Mouse (Mus musculus) liver, embryonic 16.5 days (tissue): ENCODE data around the gene Gm2115. TPM values are rescaled to one million over a fixed set of nuclear protein-coding genes. Genes with fewer than 3 reads are reported as not detected.

Experiments used
- ATAC-seq: fragments of 200-750 bp; cut with Nextera tagmentation; 2 replicates; pipeline ENCODE4 v1.8.0; 2017; ENCODE audit warnings: low read depth, mild to moderate bottlenecking, moderate number of reproducible peaks, moderate library complexity
- H3K27ac ChIP-seq: fragments of 300-500 bp; sonication (generic); 2 replicates; pipeline ENCODE4 v1.5.1; 2014; ENCODE audit warnings: mild to moderate bottlenecking, low read length
- H3K27me3 ChIP-seq: fragments of 300-500 bp; sonication (generic); 2 replicates; pipeline ENCODE4 v1.6.1; 2014; ENCODE audit warnings: low read depth, low read length, mixed read lengths; ENCODE audit not compliant: control insufficient read depth, insufficient read depth
- H3K36me3 ChIP-seq: fragments of 300-500 bp; sonication (generic); 2 replicates; pipeline ENCODE4 v1.6.1; 2014; ENCODE audit warnings: mild to moderate bottlenecking; ENCODE audit not compliant: control insufficient read depth, insufficient read depth
- H3K4me1 ChIP-seq: fragments of 300-500 bp; sonication (generic); 2 replicates; pipeline ENCODE4 v1.6.1; 2014; ENCODE audit warnings: low read depth, low read length, mixed read lengths; ENCODE audit not compliant: control insufficient read depth
- H3K4me2 ChIP-seq: fragments of 300-500 bp; sonication (generic); 2 replicates; pipeline ENCODE4 v1.6.1; 2014; ENCODE audit warnings: low read depth, low read length, mixed read lengths
- H3K4me3 ChIP-seq: fragments of 300-500 bp; sonication (generic); 2 replicates; pipeline ENCODE4 v1.5.1; 2014; ENCODE audit warnings: low read depth, mild to moderate bottlenecking, low read length
- H3K9ac ChIP-seq: fragments of 300-500 bp; sonication (generic); 2 replicates; pipeline ENCODE4 v1.6.1; 2014; ENCODE audit warnings: low read depth, low read length
- H3K9me3 ChIP-seq: fragments of 300-500 bp; sonication (generic); replicated peaks from 2 replicates; pipeline ENCODE4 v1.6.1; 2016; ENCODE audit warnings: low read length; ENCODE audit not compliant: control insufficient read depth
- WGBS: fragments of 180-500 bp; shearing (Covaris S2); extraction: QIAGEN DNeasy Blood & Tissue Kit; methylation state at CpG from one replicate; pipeline ENCODE4 v1.1.7; 2014; ENCODE audit not compliant: insufficient replicate concordance; 5-methylcytosine and 5-hydroxymethylcytosine counted together
- polyA plus RNA-seq: library from polyadenylated mRNA; unstranded; fragments of >200 nt; fragmentation: Nextera tagmentation; extraction: Ambion mirVana; gene quantifications from 2 replicates; pipeline ENCODE4 v1.2.1, GENCODE M21; 2015

Gene Gm2115
- polyA plus RNA-seq, 1 experiment from 2014 or later: 0.02 TPM

GRCm38 (mm10) chr7:84605704-84606292 is 77.0 kb downstream of the Gm2115 start:
- no peaks in the 10 kb centered on the region for H3K27me3 ChIP-seq
- peak overlapping the region; percentile 95 for H3K4me2 ChIP-seq
- H3K4me3 ChIP-seq: peak overlapping the region; percentile 70
- H3K4me1 ChIP-seq: peaks cover 16% of the 10 kb centered on the region
- no peaks in the 10 kb centered on the region for H3K36me3 ChIP-seq
- no peaks in the 10 kb centered on the region for H3K9me3 ChIP-seq
- peak overlapping the region; percentile 79 for H3K27ac ChIP-seq
- WGBS: under 1% methylated on average over 35 of the region's 36 CpGs
- peak overlapping the region; percentile 71 for H3K9ac ChIP-seq
- peak; percentile 92 for ATAC-seq

GRCm38 (mm10) chr7:84606293-84606749 is 77.6 kb downstream of the Gm2115 start, which contains the start of gene Fah:
Gene Fah (minus strand): TSS chr7:84606722.
- H3K4me3 ChIP-seq: peak within 1 kb of the TSS; percentile 70
- H3K36me3 ChIP-seq: no peaks in the 10 kb centered on the region
- H3K4me2 ChIP-seq: peak within 1 kb of the TSS; percentile 95
- WGBS: 7% methylated on average over 10 of the region's 10 CpGs
- ATAC-seq: peak; percentile 66
- no peaks in the 10 kb centered on the region for H3K9me3 ChIP-seq
- peak within 1 kb of the TSS; percentile 71 for H3K9ac ChIP-seq
- H3K27ac ChIP-seq: peak within 1 kb of the TSS; percentile 79
- H3K27me3 ChIP-seq: no peaks in the 10 kb centered on the region
- peaks cover 16% of the 10 kb centered on the region for H3K4me1 ChIP-seq

- no peak for ATAC-seq
- H3K27me3 ChIP-seq: no peaks in the 10 kb centered on the region
- H3K9ac ChIP-seq: no peak overlapping the region
- H3K4me3 ChIP-seq: no peak overlapping the region
- WGBS: 19% methylated on average over 1 of the region's 1 CpGs
- H3K4me1 ChIP-seq: peaks cover 4% of the 10 kb centered on the region
- no peaks in the 10 kb centered on the region; the same call in 1 of the 2 replicates for H3K36me3 ChIP-seq
- H3K9me3 ChIP-seq: no peaks in the 10 kb centered on the region
- no peak overlapping the region for H3K4me2 ChIP-seq
- no peak overlapping the region for H3K27ac ChIP-seq
These were observed 82.9 kb downstream of the Gm2115 start for GRCm38 (mm10) chr7:84611609-84612008.

GRCm38 (mm10) chr7:84612445-84612844 is 83.7 kb downstream of the Gm2115 start:
- Histone ChIP-seq H3K4me2 (no peak overlapping the region), H3K4me3 (no peak overlapping the region), H3K27ac (no peak overlapping the region), H3K36me3 (peaks cover 2% of the 10 kb centered on the region), H3K9me3 (no peaks in the 10 kb centered on the region), H3K9ac (no peak overlapping the region), H3K4me1 (peaks cover 3% of the 10 kb centered on the region; the same call in 1 of the 2 replicates), H3K27me3 (no peaks in the 10 kb centered on the region)
- WGBS: 29% methylated on average over 4 of the region's 4 CpGs
- no peak for ATAC-seq

DNA sequence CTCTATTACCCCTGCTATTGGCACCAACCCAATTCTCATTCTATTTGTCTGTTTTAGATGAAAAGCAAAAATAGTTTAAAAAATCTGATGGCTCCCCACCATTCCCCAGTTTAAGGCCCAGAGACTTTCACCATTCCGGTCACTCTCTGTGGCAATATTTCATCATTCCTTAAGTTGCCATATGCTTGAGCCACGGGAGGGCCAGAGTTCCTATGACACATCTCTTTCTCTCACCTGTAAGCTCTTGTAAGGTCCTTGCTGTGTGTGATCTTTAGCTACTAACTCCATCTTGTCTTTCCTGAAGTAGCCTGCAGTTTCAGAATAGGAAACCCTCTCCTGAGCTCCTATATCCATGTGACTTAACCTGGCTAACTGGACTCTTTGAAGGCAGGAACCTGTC is 90.2 kb downstream of the Gm2115 start:
- Histone ChIP-seq H3K4me2 (no peak overlapping the region), H3K27ac (no peak overlapping the region), H3K36me3 (peaks cover 13% of the 10 kb centered on the region), H3K27me3 (no peaks in the 10 kb centered on the region), H3K4me1 (no peaks in the 10 kb centered on the region), H3K9ac (no peak overlapping the region), H3K4me3 (no peak overlapping the region), H3K9me3 (no peaks in the 10 kb centered on the region)
- 81% methylated on average over 2 of the region's 2 CpGs for WGBS
- ATAC-seq: no peak

DNA sequence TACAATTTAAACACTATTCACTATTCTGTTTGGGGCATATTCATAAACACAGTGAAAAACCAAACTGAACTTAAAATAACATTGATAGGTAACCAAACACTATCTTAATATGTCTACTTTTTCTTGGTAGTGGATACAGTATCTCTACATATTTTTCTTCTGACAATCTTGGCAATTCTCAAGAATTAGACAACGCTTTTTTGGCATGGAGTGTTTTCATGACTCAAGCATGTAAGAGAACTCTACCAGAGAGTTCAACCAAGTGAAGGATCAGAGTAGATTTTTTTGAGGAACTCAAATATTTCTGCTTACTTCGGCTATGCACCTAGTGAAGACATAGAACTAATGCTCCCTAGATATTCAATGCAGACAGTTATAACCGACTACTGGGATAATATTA is 92.2 kb downstream of the Gm2115 start:
- peaks cover 19% of the 10 kb centered on the region for H3K36me3 ChIP-seq
- H3K4me1 ChIP-seq: no peaks in the 10 kb centered on the region
- no peaks in the 10 kb centered on the region for H3K9me3 ChIP-seq
- H3K27ac ChIP-seq: no peak overlapping the region
- no peaks in the 10 kb centered on the region for H3K27me3 ChIP-seq
- H3K4me2 ChIP-seq: no peak overlapping the region
- WGBS: 91% methylated on average over 3 of the region's 3 CpGs
- no peak overlapping the region for H3K9ac ChIP-seq
- no peak for ATAC-seq
- no peak overlapping the region for H3K4me3 ChIP-seq

DNA sequence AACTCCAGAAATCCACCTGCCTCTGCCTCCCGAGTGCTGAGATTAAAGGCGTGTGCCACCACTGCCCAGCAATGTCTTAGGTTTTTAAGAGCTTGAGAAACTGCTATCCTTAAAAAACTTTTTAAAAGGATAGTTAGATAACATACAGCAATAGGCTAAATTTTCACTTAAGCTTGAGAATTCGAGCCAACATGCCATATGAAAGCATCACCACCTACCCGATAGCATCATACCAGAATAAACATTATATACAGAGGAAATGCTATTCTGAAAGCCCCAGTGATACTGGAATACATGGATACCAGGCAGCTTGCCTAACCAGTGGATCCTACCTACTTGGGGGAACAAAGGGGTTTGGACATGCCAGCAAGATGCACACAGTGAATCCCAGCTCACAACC is 95.0 kb downstream of the Gm2115 start:
- no peaks in the 10 kb centered on the region for H3K4me1 ChIP-seq
- ATAC-seq: no peak
- H3K4me2 ChIP-seq: no peak overlapping the region
- H3K4me3 ChIP-seq: no peak overlapping the region
- WGBS: 89% methylated on average over 4 of the region's 4 CpGs
- no peaks in the 10 kb centered on the region for H3K9me3 ChIP-seq
- no peak overlapping the region for H3K27ac ChIP-seq
- peaks cover 17% of the 10 kb centered on the region for H3K36me3 ChIP-seq
- no peaks in the 10 kb centered on the region for H3K27me3 ChIP-seq
- no peak overlapping the region for H3K9ac ChIP-seq

DNA sequence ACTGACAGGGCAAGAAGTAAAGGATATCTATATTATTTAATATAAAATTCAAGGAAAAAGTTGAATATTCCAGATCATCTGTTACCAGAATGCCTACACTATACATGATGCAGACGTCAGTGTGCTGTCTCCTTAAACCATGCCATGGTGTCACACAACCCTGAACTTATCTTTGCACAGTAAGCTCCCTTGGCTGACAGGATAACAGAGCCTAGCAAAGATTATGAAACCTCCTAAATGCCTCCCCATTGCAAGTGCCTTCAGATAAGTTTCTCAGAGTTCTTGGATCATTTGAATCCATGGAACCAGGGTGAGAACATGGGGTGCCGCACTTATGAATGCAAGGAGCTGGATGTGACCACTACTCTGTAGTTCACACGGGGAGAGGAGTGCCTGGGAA is 103.1 kb downstream of the Gm2115 start:
- peaks cover 13% of the 10 kb centered on the region for H3K36me3 ChIP-seq
- peaks cover 10% of the 10 kb centered on the region for H3K4me1 ChIP-seq
- peak; percentile 97 for ATAC-seq
- H3K4me2 ChIP-seq: peak overlapping the region; percentile 22; the same call in 1 of the 2 replicates
- WGBS: 43% methylated on average over 3 of the region's 3 CpGs
- peak overlapping the region; percentile 32; the same call in 1 of the 2 replicates for H3K9ac ChIP-seq
- H3K9me3 ChIP-seq: no peaks in the 10 kb centered on the region
- no peak overlapping the region for H3K4me3 ChIP-seq
- peak overlapping the region; percentile 65 for H3K27ac ChIP-seq
- no peaks in the 10 kb centered on the region for H3K27me3 ChIP-seq
